Mouse (Mus musculus) myocyte (in vitro differentiated cells): ENCODE measurements around the gene Nodal.

Experiments
- CEBPB ChIP-seq: IDR thresholded peaks from 2 replicates; pipeline ENCODE4 v1.6.1; 2011; ENCODE audit warnings: mild to moderate bottlenecking, moderate library complexity; ENCODE audit not compliant: poor library complexity, insufficient read depth, severe bottlenecking
- E2F4 ChIP-seq: IDR thresholded peaks from one replicate; pipeline ENCODE4 v1.6.1; 2011; ENCODE audit warnings: mild to moderate bottlenecking, control low read depth, moderate library complexity; ENCODE audit not compliant: insufficient read depth
- MAX ChIP-seq: IDR thresholded peaks from one replicate; pipeline ENCODE4 v1.6.1; 2011; ENCODE audit warnings: low read depth, mild to moderate bottlenecking, control low read depth
- MYOD1 ChIP-seq, 3 experiments: IDR thresholded peaks; one replicate each; pipeline ENCODE4 v1.6.1; 2011; ENCODE audit warnings: control low read depth in 2 of 3, low read depth in 2 of 3, mild to moderate bottlenecking in 2 of 3, moderate library complexity in 1 of 3; ENCODE audit not compliant: insufficient read length in 2 of 3, control insufficient read depth in 1 of 3
- POLR2A ChIP-seq: IDR thresholded peaks from one replicate; pipeline ENCODE4 v1.6.1; 2011; ENCODE audit warnings: low read depth, mild to moderate bottlenecking, control low read depth, moderate library complexity; ENCODE audit not compliant: insufficient read length
- REST ChIP-seq: IDR thresholded peaks from one replicate; pipeline ENCODE4 v1.6.1; 2011; ENCODE audit warnings: mild to moderate bottlenecking, control low read depth, moderate library complexity; ENCODE audit not compliant: insufficient read depth, insufficient read length
- TCF12 ChIP-seq: IDR thresholded peaks from one replicate; pipeline ENCODE4 v1.6.1; 2011; ENCODE audit warnings: mild to moderate bottlenecking, control low read depth; ENCODE audit not compliant: poor library complexity, insufficient read depth, severe bottlenecking
- TCF3 ChIP-seq: IDR thresholded peaks from one replicate; pipeline ENCODE4 v1.6.1; 2011; ENCODE audit warnings: low read depth, control low read depth; ENCODE audit not compliant: insufficient read length
- USF1 ChIP-seq: IDR thresholded peaks from one replicate; pipeline ENCODE4 v1.6.1; 2011; ENCODE audit warnings: low read depth, mild to moderate bottlenecking, control low read depth, moderate library complexity

GRCm38 (mm10) chr10:61389020-61389419 lies 28.8 kb upstream of the Nodal start:
- no peak for TF ChIP-seq POLR2A
- no peak for TF ChIP-seq USF1
- no peak for TF ChIP-seq TCF12
- no peak for TF ChIP-seq CEBPB
- TF ChIP-seq MAX: no peak
- TF ChIP-seq REST: no peak
- no peak for TF ChIP-seq TCF3
- TF ChIP-seq MYOD1 (IDR thresholded peaks at IDR 0.05; ENCODE audit: control insufficient read depth in 1 of 3, insufficient read length in 2 of 3, low read depth in 2 of 3): no peak
- no peak for TF ChIP-seq E2F4
